Mouse (Mus musculus) ES-Bruce4 (cell line): ENCODE data around the gene Cdk5r1. TPM values are rescaled to one million over a fixed set of nuclear protein-coding genes. Genes with fewer than 3 reads are reported as not detected.

ENCODE experiments used
- H3K27ac ChIP-seq: 2 replicates; pipeline ENCODE4 v1.5.1; 2012; ENCODE audit warnings: low read length, inconsistent platforms; ENCODE audit not compliant: insufficient read depth
- H3K27me3 ChIP-seq: 2 replicates; pipeline ENCODE4 v1.6.1; 2012; ENCODE audit warnings: mild to moderate bottlenecking, low read length, inconsistent platforms; ENCODE audit not compliant: control insufficient read depth, poor library complexity, insufficient read depth, severe bottlenecking
- H3K36me3 ChIP-seq: 2 replicates; pipeline ENCODE4 v1.6.1; 2012; ENCODE audit warnings: inconsistent platforms, mild to moderate bottlenecking, low read length, moderate library complexity; ENCODE audit not compliant: control insufficient read depth, poor library complexity, insufficient read depth, severe bottlenecking
- H3K4me1 ChIP-seq: one replicate; pipeline ENCODE4 v1.8.1; 2011; ENCODE audit warnings: low read length; ENCODE audit not compliant: control insufficient read depth, insufficient read depth
- H3K4me3 ChIP-seq: 2 replicates; pipeline ENCODE4 v1.5.1; 2011; ENCODE audit warnings: low read depth, mild to moderate bottlenecking, low read length
- H3K9ac ChIP-seq: 2 replicates; pipeline ENCODE4 v1.6.1; 2012; ENCODE audit warnings: low read depth, mild to moderate bottlenecking, inconsistent platforms; ENCODE audit not compliant: poor library complexity, severe bottlenecking
- H3K9me3 ChIP-seq: replicated peaks from 2 replicates; pipeline ENCODE4 v1.6.1; 2012; ENCODE audit warnings: mild to moderate bottlenecking, low read length, inconsistent platforms; ENCODE audit not compliant: control insufficient read depth, poor library complexity, insufficient read depth, severe bottlenecking
- CTCF ChIP-seq: IDR thresholded peaks from one replicate; pipeline ENCODE4 v1.8.1; 2011; ENCODE audit warnings: low read depth, low read length
- EP300 ChIP-seq: IDR thresholded peaks from 2 replicates; pipeline ENCODE4 v1.6.1; 2011; ENCODE audit warnings: low read depth, low read length; ENCODE audit not compliant: insufficient read depth
- POLR2A ChIP-seq: IDR thresholded peaks from one replicate; pipeline ENCODE4 v1.8.1; 2011; ENCODE audit warnings: low read length; ENCODE audit not compliant: insufficient read depth
- polyA plus RNA-seq: library from polyadenylated mRNA; stranded (reverse); fragments of >200 nt; gene quantifications from 2 replicates; pipeline ENCODE4 v1.2.4, GENCODE M21; 2011; ENCODE audit warnings: low read depth; ENCODE audit not compliant: missing spikeins, insufficient read depth, insufficient read length

Gene Cdk5r1
- polyA plus RNA-seq, 1 experiment, result 1.3 TPM

DNA sequence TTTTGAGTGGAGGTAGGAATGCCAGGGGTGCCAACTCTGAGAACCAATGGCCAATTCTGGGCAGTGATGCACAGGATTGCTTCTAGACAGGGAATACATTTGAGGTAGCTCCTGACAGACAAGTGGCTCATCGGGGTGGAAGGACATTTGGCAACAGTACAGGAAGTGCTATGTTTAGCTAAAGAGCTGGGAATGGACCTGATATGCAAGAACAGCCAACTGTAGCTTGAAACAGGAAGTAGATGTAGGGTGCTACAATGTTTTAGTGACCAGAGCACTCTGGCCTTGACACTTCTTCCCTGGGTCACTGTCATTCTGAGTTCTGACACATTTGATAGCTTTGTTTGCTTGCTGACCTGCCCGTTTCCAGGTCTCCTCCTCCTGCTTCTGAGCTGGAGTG is 46.0 kb downstream of the Cdk5r1 start:
- H3K9ac ChIP-seq, result no peak overlapping the region
- H3K27ac ChIP-seq, result no peak overlapping the region
- no peak overlapping the region for H3K4me3 ChIP-seq
- H3K27me3 ChIP-seq, result no peaks in the 10 kb centered on the region
- H3K9me3 ChIP-seq, result no peaks in the 10 kb centered on the region
- TF ChIP-seq POLR2A (no peak), EP300 (no peak), CTCF (no peak)
- H3K36me3 ChIP-seq, result no peaks in the 10 kb centered on the region
- no peaks in the 10 kb centered on the region for H3K4me1 ChIP-seq

GRCm38 (mm10) chr11:80523410-80523809 is 46.6 kb downstream of the Cdk5r1 start:
- TF ChIP-seq CTCF (no peak), EP300 (no peak), POLR2A (no peak)
- no peaks in the 10 kb centered on the region for H3K27me3 ChIP-seq
- no peak overlapping the region for H3K4me3 ChIP-seq
- H3K9me3 ChIP-seq, result no peaks in the 10 kb centered on the region
- H3K27ac ChIP-seq, result no peak overlapping the region
- H3K4me1 ChIP-seq, result no peaks in the 10 kb centered on the region
- H3K9ac ChIP-seq, result no peak overlapping the region
- no peaks in the 10 kb centered on the region for H3K36me3 ChIP-seq

GRCm38 (mm10) chr11:80524213-80524612 is 47.4 kb downstream of the Cdk5r1 start:
- Histone ChIP-seq H3K4me3 (no peak overlapping the region), H3K9ac (no peak overlapping the region), H3K4me1 (no peaks in the 10 kb centered on the region), H3K27ac (no peak overlapping the region), H3K36me3 (no peaks in the 10 kb centered on the region), H3K9me3 (no peaks in the 10 kb centered on the region), H3K27me3 (no peaks in the 10 kb centered on the region)
- TF ChIP-seq EP300 (no peak), POLR2A (no peak), CTCF (no peak)

GRCm38 (mm10) chr11:80527697-80528096 is 50.9 kb downstream of the Cdk5r1 start:
- no peak overlapping the region for H3K9ac ChIP-seq

GRCm38 (mm10) chr11:80529149-80529548 is 52.3 kb downstream of the Cdk5r1 start:
- no peak for TF ChIP-seq POLR2A
- TF ChIP-seq CTCF, result no peak
- TF ChIP-seq EP300, result no peak
- Histone ChIP-seq H3K9ac (no peak overlapping the region), H3K9me3 (no peaks in the 10 kb centered on the region), H3K36me3 (no peaks in the 10 kb centered on the region), H3K27ac (no peak overlapping the region), H3K27me3 (no peaks in the 10 kb centered on the region), H3K4me1 (no peaks in the 10 kb centered on the region), H3K4me3 (no peak overlapping the region)

More at GRCm38 (mm10) chr11:80527697-80528096, 50.9 kb downstream of the Cdk5r1 start:
- no peak for TF ChIP-seq POLR2A
- TF ChIP-seq CTCF, result peak; percentile 28
- no peak for TF ChIP-seq EP300
- H3K27me3 ChIP-seq, result no peaks in the 10 kb centered on the region
- no peaks in the 10 kb centered on the region for H3K4me1 ChIP-seq
- H3K9me3 ChIP-seq, result no peaks in the 10 kb centered on the region
- H3K4me3 ChIP-seq, result no peak overlapping the region
- H3K27ac ChIP-seq, result no peak overlapping the region
- H3K36me3 ChIP-seq, result no peaks in the 10 kb centered on the region

Other genes starting within 250 kb of the Cdk5r1 start
- gene Rhbdl3, start 176.1 kb upstream of the Cdk5r1 start, polyA plus RNA-seq, result 0.29 and 0.69 TPM in 2 replicates
- 27.8 and 31.0 TPM in 2 replicates for gene 5730455P16Rik, start 99.0 kb upstream of the Cdk5r1 start, polyA plus RNA-seq
- gene Zfp207, start 93.7 kb upstream of the Cdk5r1 start, polyA plus RNA-seq, result 344 and 357 TPM in 2 replicates
- 261 TPM in 2 replicates for gene Psmd11, start 48.4 kb upstream of the Cdk5r1 start, polyA plus RNA-seq